33 mouse cellular contexts compared by ENCODE assay signal in genomic region chr7:27185986-27186385, GRCm38 (mm10). TPM values are rescaled to one million over a fixed set of nuclear protein-coding genes. Genes with fewer than 3 reads are reported as not detected.
DNase-seq lines count a peak whose midpoint lies in the region; ATAC-seq and TF ChIP-seq lines count a peak whose summit lies in the region.
"Had no signal": no experiment of that assay in that cellular context is flagged by ENCODE, and none has a peak within 500 bp of the region (broad histone marks: within the 10 kb centered on the region; RNA-seq: fewer than 3 reads in every experiment).

No protein-coding gene starts in this region.

- peaks cover 3% of the 10 kb centered on the region; the same call in 1 of the 2 replicates for H3K36me3 ChIP-seq in kidney, adult 2 months (ENCODE audit: control insufficient read depth, insufficient read depth, low read length)
- H3K36me3 ChIP-seq in kidney, embryonic 15.5 days, result peaks cover 78% of the 10 kb centered on the region
- H3K36me3 ChIP-seq in kidney, postnatal 0 days (ENCODE audit: insufficient read depth, low read length), result peaks cover 49% of the 10 kb centered on the region
- peaks cover 50% of the 10 kb centered on the region for H3K36me3 ChIP-seq in midbrain, embryonic 11.5 days (ENCODE audit: control insufficient read depth, insufficient read depth, low read length)
- H3K36me3 ChIP-seq in midbrain, embryonic 13.5 days, result peaks cover 80% of the 10 kb centered on the region

- H3K27ac ChIP-seq in kidney, adult 2 months (ENCODE audit: insufficient read depth, low read depth, low read length), result no peak overlapping the region
- H3K27ac ChIP-seq in kidney, embryonic 15.5 days, result no peak overlapping the region
- H3K27ac ChIP-seq in kidney, postnatal 0 days, result no peak overlapping the region
- H3K27ac ChIP-seq in midbrain, embryonic 11.5 days (ENCODE audit: low read depth, low read length), result no peak overlapping the region
- no peak overlapping the region for H3K27ac ChIP-seq in midbrain, embryonic 13.5 days
- H3K27ac ChIP-seq: forebrain, embryonic 10.5 days; forebrain, embryonic 13.5 days; heart, embryonic 15.5 days; hindbrain, embryonic 14.5 days; hindbrain, postnatal 0 days had no signal

- H3K9ac ChIP-seq in kidney, embryonic 15.5 days, result no peak overlapping the region
- no peak overlapping the region for H3K9ac ChIP-seq in kidney, postnatal 0 days (ENCODE audit: low read depth, low read length)
- H3K9ac ChIP-seq in midbrain, embryonic 11.5 days (ENCODE audit: low read length), result no peak overlapping the region
- no peak overlapping the region for H3K9ac ChIP-seq in midbrain, embryonic 13.5 days (replicated peaks)
- H3K9ac ChIP-seq: forebrain, embryonic 13.5 days; heart, embryonic 12.5 days; heart, embryonic 15.5 days; hindbrain, embryonic 14.5 days had no signal

- H3K27me3 ChIP-seq in kidney, adult 2 months (replicated peaks; ENCODE audit: control insufficient read depth, insufficient read depth, low read length), result no peaks in the 10 kb centered on the region
- H3K27me3 ChIP-seq in kidney, embryonic 15.5 days, result no peaks in the 10 kb centered on the region
- H3K27me3 ChIP-seq in kidney, postnatal 0 days (ENCODE audit: insufficient read depth, low read length), result no peaks in the 10 kb centered on the region
- no peaks in the 10 kb centered on the region for H3K27me3 ChIP-seq in midbrain, embryonic 11.5 days (ENCODE audit: control insufficient read depth, insufficient read depth, low read length)
- H3K27me3 ChIP-seq in midbrain, embryonic 13.5 days, result no peaks in the 10 kb centered on the region
- H3K27me3 ChIP-seq: CH12.LX; forebrain, embryonic 13.5 days; heart, embryonic 12.5 days; heart, embryonic 15.5 days; Patski had no signal

- DNase-seq in heart, adult 11 months, result peak; percentile 90
- DNase-seq in heart, adult 18-20 months, result no peak
- peak; percentile 72 for DNase-seq in kidney, adult 2 months
- no peak for DNase-seq in kidney, postnatal 0 days (ENCODE audit: low spot score)
- no peak for DNase-seq in kidney, postnatal 10 days
- DNase-seq in midbrain, embryonic 11.5 days (ENCODE audit: low spot score, missing footprints), result peak; percentile 68
- DNase-seq: adrenal gland, postnatal 10 days; adrenal gland, postnatal 36 days; B cell, adult 2 months; cerebellum, adult 18-20 months; cerebellum, adult 9-10 months; cerebellum, postnatal 14 days; gastrocnemius, postnatal 14 days; heart, postnatal 10 days; heart, postnatal 36 days had no signal

- H3K4me1 ChIP-seq in kidney, adult 2 months (ENCODE audit: control insufficient read depth, insufficient read depth, low read length), result peaks cover 2% of the 10 kb centered on the region
- peaks cover under 1% of the 10 kb centered on the region; the same call in 1 of the 2 replicates for H3K4me1 ChIP-seq in kidney, embryonic 15.5 days
- no peaks in the 10 kb centered on the region for H3K4me1 ChIP-seq in kidney, postnatal 0 days (replicated peaks; ENCODE audit: insufficient read depth, low read length)
- H3K4me1 ChIP-seq in midbrain, embryonic 11.5 days (ENCODE audit: control insufficient read depth, insufficient read depth, low read length), result no peaks in the 10 kb centered on the region
- H3K4me1 ChIP-seq in midbrain, embryonic 13.5 days (replicated peaks), result no peaks in the 10 kb centered on the region; the same call in 1 of the 2 replicates
- H3K4me1 ChIP-seq: forebrain, embryonic 13.5 days; heart, embryonic 12.5 days; heart, embryonic 15.5 days had no signal

- no peak for TF ChIP-seq POLR2A in kidney, adult 2 months (IDR thresholded peaks at IDR 0.05; ENCODE audit: low read depth, low read length)

- no peak overlapping the region for H3K4me2 ChIP-seq in kidney, embryonic 15.5 days
- H3K4me2 ChIP-seq in kidney, postnatal 0 days (ENCODE audit: low read length), result no peak overlapping the region
- no peak overlapping the region for H3K4me2 ChIP-seq in midbrain, embryonic 11.5 days
- no peak overlapping the region for H3K4me2 ChIP-seq in midbrain, embryonic 13.5 days (replicated peaks)
- H3K4me2 ChIP-seq: forebrain, embryonic 13.5 days; heart, embryonic 12.5 days; heart, embryonic 15.5 days; hindbrain, embryonic 14.5 days had no signal

- TF ChIP-seq CTCF in kidney, adult 2 months (conservative IDR thresholded peaks at IDR 0.05; ENCODE audit: insufficient read depth, insufficient read length, low read depth, low read length), result no peak
- TF ChIP-seq CTCF in kidney, postnatal 0 days (IDR thresholded peaks at IDR 0.05; ENCODE audit: low read depth), result no peak

- H3K4me3 ChIP-seq in kidney, adult 2 months (ENCODE audit: insufficient read depth, low read depth, low read length), result no peak overlapping the region
- H3K4me3 ChIP-seq in kidney, embryonic 15.5 days (replicated peaks), result no peak overlapping the region
- H3K4me3 ChIP-seq in kidney, postnatal 0 days (replicated peaks; ENCODE audit: low read depth, low read length), result no peak overlapping the region
- H3K4me3 ChIP-seq in midbrain, embryonic 11.5 days (ENCODE audit: low read depth, low read length), result no peak overlapping the region
- H3K4me3 ChIP-seq in midbrain, embryonic 13.5 days (replicated peaks), result no peak overlapping the region
- H3K4me3 ChIP-seq: forebrain, embryonic 10.5 days; forebrain, embryonic 13.5 days; heart, embryonic 12.5 days; heart, embryonic 15.5 days had no signal

- 43% methylated on average over 5 of the region's 5 CpGs for WGBS in kidney, adult 2 months
- WGBS in kidney, embryonic 15.5 days, result 91% methylated on average over 5 of the region's 5 CpGs
- WGBS in kidney, postnatal 0 days, result 89% methylated on average over 5 of the region's 5 CpGs
- 94% methylated on average over 5 of the region's 5 CpGs for WGBS in midbrain, embryonic 11.5 days
- 93% methylated on average over 5 of the region's 5 CpGs for WGBS in midbrain, embryonic 13.5 days

- H3K9me3 ChIP-seq in kidney, embryonic 15.5 days (replicated peaks), result no peaks in the 10 kb centered on the region
- no peaks in the 10 kb centered on the region for H3K9me3 ChIP-seq in kidney, postnatal 0 days (replicated peaks; ENCODE audit: low read length)
- H3K9me3 ChIP-seq in midbrain, embryonic 11.5 days (ENCODE audit: control insufficient read depth, low read length), result no peaks in the 10 kb centered on the region
- H3K9me3 ChIP-seq in midbrain, embryonic 13.5 days, result no peaks in the 10 kb centered on the region
- H3K9me3 ChIP-seq: forebrain, embryonic 13.5 days; G1E; heart, embryonic 12.5 days; heart, embryonic 15.5 days had no signal

- ATAC-seq in kidney, embryonic 15.5 days (replicated peaks; ENCODE audit: low FRiP score), result no peak
- ATAC-seq in kidney, postnatal 0 days (replicated peaks; ENCODE audit: low FRiP score, low read depth), result peak; percentile 23; the same call in 1 of the 2 replicates
- no peak for ATAC-seq in midbrain, embryonic 11.5 days (ENCODE audit: low FRiP score)
- no peak for ATAC-seq in midbrain, embryonic 13.5 days
- ATAC-seq: forebrain, embryonic 13.5 days; forebrain, embryonic 16.5 days; hindbrain, postnatal 0 days; Patski had no signal

RNA-seq across cellular contexts. Expression of gene Mia, which starts 5.0 kb away (rescaled TPM):
- under 1 TPM in 1 of 2 experiments, not detected in 1; 0.57 TPM for total RNA-seq in heart, adult 18-20 months (2021)
- 6.4 and 7.7 TPM in 2 replicates for polyA plus RNA-seq in kidney, adult 2 months (2012; rRNA removed)
- 18.3 and 20.3 TPM in 2 replicates for polyA plus RNA-seq in kidney, embryonic 15.5 days (2015; fragmentation: Nextera tagmentation; extraction: Ambion mirVana)
- 17.6 and 23.5 TPM in 2 replicates for polyA plus RNA-seq in kidney, postnatal 0 days (2015; fragmentation: Nextera tagmentation; extraction: Ambion mirVana)
- 0.93 and 1.4 TPM in 2 replicates for polyA plus RNA-seq in midbrain, embryonic 11.5 days (2014; fragmentation: Nextera tagmentation; extraction: Ambion mirVana)
- polyA plus RNA-seq in midbrain, embryonic 13.5 days (2015; fragmentation: Nextera tagmentation; extraction: Ambion mirVana), result 3.6 and 5.1 TPM in 2 replicates
- total RNA-seq: gastrocnemius, adult 18-20 months; heart, postnatal 10 days; heart, postnatal 36 days had no signal
- polyA plus RNA-seq: heart, embryonic 12.5 days; Patski had no signal

RNA-seq across cellular contexts. Expression of gene Gm21983, which starts 5.1 kb away (rescaled TPM):
- not detected for total RNA-seq in heart, adult 18-20 months (2021)
- polyA plus RNA-seq in kidney, adult 2 months (2012; rRNA removed), result not detected in 2 replicates
- polyA plus RNA-seq in kidney, embryonic 15.5 days (2015; fragmentation: Nextera tagmentation; extraction: Ambion mirVana), result 1.3 TPM in 1 of 2 replicates, not detected in the other
- 0.30 and 0.54 TPM in 2 replicates for polyA plus RNA-seq in kidney, postnatal 0 days (2015; fragmentation: Nextera tagmentation; extraction: Ambion mirVana)
- polyA plus RNA-seq in midbrain, embryonic 11.5 days (2014; fragmentation: Nextera tagmentation; extraction: Ambion mirVana), result not detected in 2 replicates
- polyA plus RNA-seq in midbrain, embryonic 13.5 days (2015; fragmentation: Nextera tagmentation; extraction: Ambion mirVana), result 0.36 TPM in 1 of 2 replicates, not detected in the other
- total RNA-seq: adrenal gland, adult 18-20 months; adrenal gland, postnatal 10 days; adrenal gland, postnatal 36 days; G1E; gastrocnemius, postnatal 14 days; heart, adult 8-10 months; heart, postnatal 36 days; hindbrain, postnatal 0 days had no signal
- polyA plus RNA-seq: embryonic facial prominence, embryonic 11.5 days; embryonic facial prominence, embryonic 14.5 days; forebrain, embryonic 10.5 days; forebrain, embryonic 13.5 days; forebrain, embryonic 16.5 days; G1E; heart, embryonic 15.5 days; hindbrain, embryonic 11.5 days; hindbrain, embryonic 14.5 days; Patski had no signal

RNA-seq across cellular contexts. Expression of gene Rab4b, which starts 7.3 kb away (rescaled TPM):
- total RNA-seq in heart, adult 18-20 months (2021), result 10 to 100 TPM; 10.5 to 11.6 TPM
- polyA plus RNA-seq in kidney, adult 2 months (2012; rRNA removed), result 55.9 and 57.4 TPM in 2 replicates
- polyA plus RNA-seq in kidney, embryonic 15.5 days (2015; fragmentation: Nextera tagmentation; extraction: Ambion mirVana), result 60.1 and 66.8 TPM in 2 replicates
- polyA plus RNA-seq in kidney, postnatal 0 days (2015; fragmentation: Nextera tagmentation; extraction: Ambion mirVana), result 74.0 and 75.0 TPM in 2 replicates
- polyA plus RNA-seq in midbrain, embryonic 11.5 days (2014; fragmentation: Nextera tagmentation; extraction: Ambion mirVana), result 57.4 and 59.1 TPM in 2 replicates
- polyA plus RNA-seq in midbrain, embryonic 13.5 days (2015; fragmentation: Nextera tagmentation; extraction: Ambion mirVana), result 104 and 110 TPM in 2 replicates

RNA-seq across cellular contexts. Expression of gene BC024978, which starts 9.6 kb away (rescaled TPM):
- 10 to 100 TPM; 10.8 to 15.7 TPM for total RNA-seq in heart, adult 18-20 months (2021)
- polyA plus RNA-seq in kidney, adult 2 months (2012; rRNA removed), result 8.2 and 9.6 TPM in 2 replicates
- 3.9 and 4.2 TPM in 2 replicates for polyA plus RNA-seq in kidney, embryonic 15.5 days (2015; fragmentation: Nextera tagmentation; extraction: Ambion mirVana)
- polyA plus RNA-seq in kidney, postnatal 0 days (2015; fragmentation: Nextera tagmentation; extraction: Ambion mirVana), result 2.2 and 3.1 TPM in 2 replicates
- polyA plus RNA-seq in midbrain, embryonic 11.5 days (2014; fragmentation: Nextera tagmentation; extraction: Ambion mirVana), result 4.0 and 4.1 TPM in 2 replicates
- polyA plus RNA-seq in midbrain, embryonic 13.5 days (2015; fragmentation: Nextera tagmentation; extraction: Ambion mirVana), result 4.3 TPM in 2 replicates

RNA-seq across cellular contexts. Expression of gene Snrpa, which starts 10.1 kb away (rescaled TPM):
- 10 to 100 TPM; 40.1 to 40.2 TPM for total RNA-seq in heart, adult 18-20 months (2021)
- polyA plus RNA-seq in kidney, adult 2 months (2012; rRNA removed), result 127 and 131 TPM in 2 replicates
- 264 and 278 TPM in 2 replicates for polyA plus RNA-seq in kidney, embryonic 15.5 days (2015; fragmentation: Nextera tagmentation; extraction: Ambion mirVana)
- polyA plus RNA-seq in kidney, postnatal 0 days (2015; fragmentation: Nextera tagmentation; extraction: Ambion mirVana), result 160 and 174 TPM in 2 replicates
- polyA plus RNA-seq in midbrain, embryonic 11.5 days (2014; fragmentation: Nextera tagmentation; extraction: Ambion mirVana), result 339 and 364 TPM in 2 replicates
- 233 and 245 TPM in 2 replicates for polyA plus RNA-seq in midbrain, embryonic 13.5 days (2015; fragmentation: Nextera tagmentation; extraction: Ambion mirVana)

Comparison
In these comparisons a context has a peak if more than half of its experiments do, and no peak if none do; other contexts are left out.
1. DNase-seq: peak in heart, adult 11 months (single experiment), kidney, adult 2 months (single experiment) and midbrain, embryonic 11.5 days (single experiment); none in heart, adult 18-20 months (0 of 2), kidney, postnatal 0 days (single experiment) and kidney, postnatal 10 days (single experiment).